Mouse (Mus musculus) cerebellum, adult 11-12 months (tissue): ENCODE measurements around the gene Xlr4b.
"Not testable (repeated sequence)": the region's sequence is repeated elsewhere in the genome, so short reads cannot be mapped to it uniquely, and the experiment has no call there.

ENCODE experiments used
- DNase-seq: peaks from one replicate; pipeline ENCODE4 v3.0.0; 2022

Xlr4b gene

DNA sequence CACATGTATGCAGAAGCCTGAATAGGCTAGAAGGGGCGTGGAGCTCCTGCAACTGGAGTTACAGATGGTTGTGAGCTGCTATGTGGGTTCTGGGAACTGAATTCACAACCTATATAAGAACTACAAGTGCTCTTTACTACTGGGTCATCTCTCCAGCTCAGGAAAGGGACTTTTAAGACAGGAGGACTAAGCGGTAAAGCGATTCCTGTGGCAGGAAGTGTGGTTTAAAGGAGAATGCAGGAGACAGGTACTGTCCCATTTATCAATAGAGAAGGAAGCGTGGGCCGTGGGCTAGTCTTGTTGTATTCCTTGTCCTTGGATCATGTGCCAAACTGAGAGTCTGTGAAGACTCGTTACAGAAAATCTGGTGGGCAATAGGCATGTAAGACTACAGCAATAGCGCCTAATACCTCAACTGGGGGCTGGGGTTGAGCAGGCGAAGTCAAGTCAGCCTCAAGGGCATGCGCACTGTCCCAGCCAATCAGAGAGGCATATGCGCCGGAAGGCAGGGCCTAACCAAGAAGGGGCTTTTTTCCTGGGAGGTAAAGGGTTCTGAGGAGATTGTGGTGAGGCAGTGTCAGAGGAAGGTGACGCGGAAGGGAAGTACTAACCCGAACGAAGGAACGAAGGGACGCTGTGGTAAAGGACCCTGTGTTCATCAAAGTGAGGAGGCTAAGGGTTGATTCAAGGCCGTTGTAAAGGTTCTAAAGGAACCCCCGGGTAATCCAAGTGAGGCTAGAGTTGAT, at the start of gene Xlr4b:
Xlr4b (plus strand) TSS at position 515 of the 746 bp plus-strand sequence.
- not testable (repeated sequence) for DNase-seq

DNA sequence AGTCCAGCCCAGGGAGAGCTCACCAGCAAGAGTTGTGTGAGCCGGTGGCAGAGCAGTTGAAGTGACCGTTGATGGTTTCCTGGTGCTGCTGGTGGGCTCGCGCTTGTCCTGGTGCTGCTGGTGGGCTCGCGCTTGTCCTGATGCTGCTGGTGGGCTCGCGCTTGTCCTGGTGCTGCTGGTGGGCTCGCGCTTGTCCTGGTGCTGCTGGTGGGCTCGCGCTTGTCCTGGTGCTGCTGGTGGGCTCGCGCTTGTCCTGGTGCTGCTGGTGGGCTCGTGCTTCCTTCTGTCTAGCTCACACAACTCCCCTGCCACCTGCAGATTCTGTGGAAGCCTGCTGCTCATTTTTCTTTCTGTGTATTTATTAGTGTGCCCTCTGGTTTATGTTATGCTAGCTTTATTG, 37.2 kb upstream of the Xlr4b start, which contains the start of gene Spin2d:
Spin2d (minus strand) TSS at position 101 of the 400 bp plus-strand sequence.
- not testable (repeated sequence) for DNase-seq

DNA sequence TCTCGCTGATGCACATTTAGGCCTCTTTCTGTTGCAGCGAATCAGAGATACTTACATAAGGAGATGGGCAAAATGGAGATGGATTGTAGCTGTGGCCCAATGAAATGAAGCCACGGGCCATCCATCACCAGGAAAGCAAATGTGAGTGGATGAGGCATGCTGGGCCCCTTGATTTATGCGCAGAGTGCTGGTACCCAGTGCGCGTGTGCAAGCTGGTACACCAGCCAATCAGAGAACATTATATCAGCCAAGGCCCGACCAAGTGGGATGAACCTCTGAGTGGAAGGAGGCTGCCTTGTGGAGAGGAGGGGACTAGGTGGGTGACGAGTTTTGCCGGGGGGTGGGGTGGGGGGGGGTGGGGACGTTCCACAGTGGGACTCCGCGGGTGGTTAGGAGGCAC, 22.2 kb upstream of the Xlr4b start, which contains the start of gene Xlr3b:
Xlr3b (plus strand) TSS at position 274 of the 400 bp plus-strand sequence.
- DNase-seq = peak; percentile 71

GRCm38 (mm10) chrX:73225365-73225764, 11.2 kb downstream of the Xlr4b start:
- no peak for DNase-seq

DNA sequence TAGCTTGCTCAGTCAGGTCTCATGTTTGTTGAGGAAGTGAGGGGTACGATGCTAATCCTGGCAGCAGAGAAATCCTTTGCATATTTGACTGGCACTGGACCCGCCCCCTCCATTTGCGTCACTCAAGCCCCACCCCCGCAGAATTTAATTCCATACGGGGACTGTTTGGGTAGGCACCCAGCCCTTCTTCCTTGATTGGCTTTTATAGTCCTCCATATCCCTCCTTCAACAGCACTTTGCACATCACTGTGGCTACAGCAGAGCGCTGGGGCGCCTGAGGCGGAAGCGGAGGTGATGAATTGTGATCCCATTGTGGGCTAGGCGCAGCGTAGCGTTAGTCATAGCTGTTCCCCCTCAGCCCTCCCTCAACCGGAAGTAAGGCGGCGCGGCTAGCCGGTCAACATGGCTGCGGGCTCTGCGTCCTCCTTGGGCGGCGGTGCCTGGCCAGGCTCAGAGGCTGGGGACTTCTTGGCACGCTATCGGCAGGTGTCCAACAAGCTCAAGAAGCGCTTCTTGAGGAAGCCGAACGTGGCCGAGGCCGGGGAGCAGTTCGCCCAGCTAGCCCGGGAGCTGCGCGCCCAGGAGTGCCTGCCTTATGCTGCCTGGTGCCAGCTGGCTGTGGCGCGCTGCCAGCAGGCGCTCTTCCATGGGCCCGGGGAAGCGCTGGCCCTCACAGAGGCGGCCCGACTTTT, 13.9 kb downstream of the Xlr4b start, which contains the start of gene F8a:
F8a (plus strand) TSS at position 378 of the 692 bp plus-strand sequence.
- DNase-seq = peak; percentile 84

- peak; percentile 75 for DNase-seq
Measured at GRCm38 (mm10) chrX:73228606-73229214, 14.6 kb downstream of the Xlr4b start.

- no peak for DNase-seq
Measured at GRCm38 (mm10) chrX:73229288-73229687, 15.2 kb downstream of the Xlr4b start.

- not testable (repeated sequence) for DNase-seq
Measured at GRCm38 (mm10) chrX:73242821-73243325, 28.7 kb downstream of the Xlr4b start, which contains the start of gene Xlr4c. Gene Xlr4c (minus strand): TSS chrX:73243130.

GRCm38 (mm10) chrX:73262428-73262827, 48.3 kb downstream of the Xlr4b start:
- not testable (repeated sequence) for DNase-seq

- DNase-seq = not testable (repeated sequence)
Measured at GRCm38 (mm10) chrX:73265270-73265669, 51.1 kb downstream of the Xlr4b start, which contains the start of gene Xlr3c. Gene Xlr3c (minus strand): TSS chrX:73265390.
